Mouse (Mus musculus) midbrain, embryonic 15.5 days (tissue): Measurements from ENCODE around the gene Nupr1. TPM values are rescaled to one million over a fixed set of nuclear protein-coding genes. Genes with fewer than 3 reads are reported as not detected.

Experiments used
- ATAC-seq: fragments of 200-750 bp; cut with Nextera tagmentation; replicated peaks from 2 replicates; pipeline ENCODE4 v1.8.0; 2017; ENCODE audit warnings: moderate TSS enrichment
- H3K27ac ChIP-seq: fragments of 300-500 bp; sonication (generic); 2 replicates; pipeline ENCODE4 v1.5.1; 2015; ENCODE audit warnings: mild to moderate bottlenecking, inconsistent platforms
- H3K27me3 ChIP-seq: fragments of 300-500 bp; sonication (generic); replicated peaks from 2 replicates; pipeline ENCODE4 v1.6.1; 2015; ENCODE audit warnings: inconsistent platforms
- H3K36me3 ChIP-seq: fragments of 300-500 bp; sonication (generic); replicated peaks from 2 replicates; pipeline ENCODE4 v1.6.1; 2015; ENCODE audit warnings: inconsistent platforms
- H3K4me1 ChIP-seq: fragments of 300-500 bp; sonication (generic); 2 replicates; pipeline ENCODE4 v1.6.1; 2015; ENCODE audit warnings: inconsistent platforms
- H3K4me2 ChIP-seq: fragments of 300-500 bp; sonication (generic); 2 replicates; pipeline ENCODE4 v1.6.1; 2015; ENCODE audit warnings: inconsistent platforms, mild to moderate bottlenecking, moderate library complexity
- H3K4me3 ChIP-seq: fragments of 300-500 bp; sonication (generic); 2 replicates; pipeline ENCODE4 v1.5.1; 2015; ENCODE audit warnings: mild to moderate bottlenecking, inconsistent platforms
- H3K9ac ChIP-seq: fragments of 300-500 bp; sonication (generic); 2 replicates; pipeline ENCODE4 v1.6.1; 2015; ENCODE audit warnings: mild to moderate bottlenecking, inconsistent platforms
- H3K9me3 ChIP-seq: fragments of 300-500 bp; sonication (generic); 2 replicates; pipeline ENCODE4 v1.6.1; 2016; ENCODE audit warnings: inconsistent platforms
- WGBS: fragments of 180-500 bp; shearing (Covaris S2); methylation state at CpG from one replicate; pipeline ENCODE4 v1.1.7; 2015; ENCODE audit warnings: mixed read lengths; 5-methylcytosine and 5-hydroxymethylcytosine counted together
- microRNA-seq: library from miRNA; unstranded; fragments of <30 nt; microRNA quantifications from one replicate; pipeline ENCODE4, GENCODE M21; 2016
- polyA plus RNA-seq: library from polyadenylated mRNA; unstranded; fragments of >200 nt; fragmentation: Nextera tagmentation; extraction: Ambion mirVana; gene quantifications from 2 replicates; pipeline ENCODE4 v1.2.1, GENCODE M21; 2015

The Nupr1 gene
- polyA plus RNA-seq, 1 experiment from 2014 or later: 11.5 TPM

DNA sequence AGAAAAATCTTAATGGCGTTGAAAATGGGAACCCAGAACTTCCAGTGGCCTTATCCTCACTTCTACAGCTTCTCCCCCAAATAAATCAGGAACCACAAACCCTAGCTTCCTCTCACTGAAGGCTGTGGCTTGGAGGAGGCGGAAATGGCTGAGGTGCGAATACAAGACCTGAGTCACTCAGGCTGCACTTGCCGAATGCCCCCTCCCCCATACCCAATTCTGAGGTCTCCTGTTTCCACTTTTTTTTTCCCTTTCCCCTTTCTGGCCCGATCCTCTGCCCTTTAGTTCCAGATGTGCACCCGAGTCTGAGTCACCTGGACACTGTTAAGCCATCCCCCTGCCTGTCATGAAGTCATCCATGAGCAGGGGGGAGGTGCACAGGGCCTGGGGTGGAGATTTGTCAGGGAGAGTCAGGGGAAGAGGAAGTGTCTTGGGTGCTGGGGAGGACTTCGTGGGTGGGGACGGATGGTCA lies 46.1 kb downstream of the Nupr1 start, which contains the start of gene Apobr:
Gene Apobr (plus strand): TSS at position 437 of the 472 bp plus-strand sequence.
- peak within 1 kb of the TSS; percentile 63 for H3K4me2 ChIP-seq
- H3K27me3 ChIP-seq: peaks cover 13% of the 10 kb centered on the region; the same call in 1 of the 2 replicates
- peak within 1 kb of the TSS; percentile 92 for H3K27ac ChIP-seq
- no peaks in the 10 kb centered on the region for H3K9me3 ChIP-seq
- 83% methylated on average over 8 of the region's 8 CpGs for WGBS
- no peak within 1 kb of the TSS for H3K9ac ChIP-seq
- peak within 1 kb of the TSS; percentile 74 for H3K4me3 ChIP-seq
- peaks cover 16% of the 10 kb centered on the region for H3K4me1 ChIP-seq
- no peaks in the 10 kb centered on the region for H3K36me3 ChIP-seq
- ATAC-seq: no peak

DNA sequence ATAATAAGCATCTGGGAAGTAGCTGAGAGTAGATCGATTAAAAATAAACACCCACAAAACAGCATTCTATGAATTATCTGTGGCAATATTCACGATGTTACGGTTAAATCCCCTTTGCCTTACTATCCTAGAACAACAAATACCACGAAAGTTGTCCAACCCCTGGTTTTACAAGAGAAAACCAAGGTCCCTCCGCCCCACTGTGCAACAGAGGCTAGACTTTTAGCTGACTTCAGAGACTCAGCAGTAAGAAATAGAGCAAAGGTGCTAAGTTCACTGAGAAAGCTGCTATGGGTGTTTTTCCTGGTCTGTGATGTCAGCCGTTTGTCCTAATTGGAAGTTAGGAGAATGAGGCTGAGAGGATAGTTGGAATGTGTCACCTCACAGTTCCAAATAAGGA lies 46.9 kb downstream of the Nupr1 start:
- H3K4me3 ChIP-seq: peak overlapping the region; percentile 74
- ATAC-seq: no peak
- H3K4me2 ChIP-seq: peak overlapping the region; percentile 63
- H3K27me3 ChIP-seq: peaks cover 13% of the 10 kb centered on the region; the same call in 1 of the 2 replicates
- H3K27ac ChIP-seq: peak overlapping the region; percentile 92
- peaks cover 16% of the 10 kb centered on the region for H3K4me1 ChIP-seq
- 65% methylated on average over 6 of the region's 6 CpGs for WGBS
- H3K9me3 ChIP-seq: no peaks in the 10 kb centered on the region
- H3K9ac ChIP-seq: peak overlapping the region; percentile 21
- H3K36me3 ChIP-seq: no peaks in the 10 kb centered on the region

DNA sequence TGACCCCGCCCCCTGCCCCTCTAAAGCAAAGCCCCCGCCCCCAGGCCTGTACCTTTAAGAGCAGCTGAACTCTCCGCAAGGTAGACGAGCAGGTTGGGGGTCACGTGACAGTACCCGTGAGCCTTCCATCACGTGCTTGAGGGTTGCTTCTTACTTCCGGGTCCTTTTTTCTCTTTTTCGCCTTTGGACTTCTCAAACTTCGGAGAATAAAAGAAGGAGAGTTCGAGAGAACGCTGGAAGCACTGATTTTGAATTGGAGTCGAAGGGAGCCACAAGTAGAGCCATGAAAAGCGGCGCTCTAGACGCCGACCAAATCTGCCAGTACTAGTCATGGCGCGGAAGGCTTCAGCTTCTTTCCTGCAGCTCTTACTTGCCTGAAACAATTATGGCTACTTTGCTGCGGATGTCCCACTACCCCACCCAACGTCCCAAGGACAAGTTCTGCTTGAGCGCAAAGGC lies 47.4 kb downstream of the Nupr1 start:
- no peaks in the 10 kb centered on the region for H3K9me3 ChIP-seq
- peak overlapping the region; percentile 92 for H3K27ac ChIP-seq
- peak overlapping the region; percentile 74 for H3K4me3 ChIP-seq
- WGBS: 1% methylated on average over 22 of the region's 22 CpGs
- H3K27me3 ChIP-seq: peaks cover 13% of the 10 kb centered on the region; the same call in 1 of the 2 replicates
- peak overlapping the region; percentile 63 for H3K4me2 ChIP-seq
- ATAC-seq: peak; percentile 91
- peak overlapping the region; percentile 21 for H3K9ac ChIP-seq
- no peaks in the 10 kb centered on the region for H3K36me3 ChIP-seq
- H3K4me1 ChIP-seq: peaks cover 16% of the 10 kb centered on the region

DNA sequence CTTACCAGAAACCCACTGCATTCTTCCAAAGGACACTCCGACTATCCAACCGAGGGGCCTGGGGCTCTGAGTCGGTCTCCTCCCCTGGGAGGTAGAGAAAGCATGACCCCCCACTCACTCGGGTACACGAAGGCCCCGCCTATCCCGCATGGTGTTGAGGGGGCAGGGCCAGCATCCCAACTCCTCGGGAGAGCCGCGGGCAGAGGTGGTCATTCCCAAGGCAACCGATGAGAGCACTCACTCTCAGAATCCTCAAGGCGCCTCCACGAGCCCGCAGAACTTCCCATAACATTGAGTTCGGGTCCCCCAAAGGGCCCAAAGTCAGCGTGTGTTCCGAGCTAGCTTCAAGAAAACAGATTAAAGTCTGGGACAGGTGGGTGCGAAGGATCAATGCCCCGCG lies 47.9 kb downstream of the Nupr1 start:
- Histone ChIP-seq H3K27me3 (peaks cover 13% of the 10 kb centered on the region; the same call in 1 of the 2 replicates), H3K36me3 (no peaks in the 10 kb centered on the region), H3K4me3 (peak overlapping the region; percentile 74), H3K9me3 (no peaks in the 10 kb centered on the region), H3K4me2 (peak overlapping the region; percentile 63), H3K9ac (peak overlapping the region; percentile 21), H3K27ac (peak overlapping the region; percentile 92; the same call in 1 of the 2 replicates), H3K4me1 (peaks cover 16% of the 10 kb centered on the region)
- 2% methylated on average over 20 of the region's 20 CpGs for WGBS
- peak; percentile 74 for ATAC-seq

DNA sequence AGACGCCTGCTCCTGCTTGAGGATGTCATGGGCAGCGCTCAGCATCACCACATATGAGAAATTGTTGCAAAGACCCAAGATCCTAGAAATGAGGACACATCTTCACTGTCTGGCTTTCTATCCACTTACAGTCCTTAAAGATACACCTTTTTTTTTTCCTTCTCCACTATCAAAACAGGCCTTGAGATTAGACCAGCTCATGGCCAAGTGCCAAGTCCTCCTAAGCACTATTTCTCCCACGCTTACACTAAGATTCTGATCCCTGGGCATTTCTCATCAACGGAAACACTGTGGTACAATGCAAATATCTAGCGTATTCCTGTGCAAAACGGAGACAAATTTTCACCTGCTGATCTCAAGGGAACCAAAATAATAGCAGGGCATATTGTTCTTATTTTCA lies 49.0 kb downstream of the Nupr1 start:
- no peak for ATAC-seq
- Histone ChIP-seq H3K27me3 (peaks cover 10% of the 10 kb centered on the region; the same call in 1 of the 2 replicates), H3K4me2 (peak overlapping the region; percentile 20; the same call in 1 of the 2 replicates), H3K9ac (no peak overlapping the region), H3K4me1 (peaks cover 16% of the 10 kb centered on the region), H3K4me3 (no peak overlapping the region), H3K27ac (no peak overlapping the region), H3K9me3 (no peaks in the 10 kb centered on the region), H3K36me3 (no peaks in the 10 kb centered on the region)
- 87% methylated on average over 6 of the region's 6 CpGs for WGBS

DNA sequence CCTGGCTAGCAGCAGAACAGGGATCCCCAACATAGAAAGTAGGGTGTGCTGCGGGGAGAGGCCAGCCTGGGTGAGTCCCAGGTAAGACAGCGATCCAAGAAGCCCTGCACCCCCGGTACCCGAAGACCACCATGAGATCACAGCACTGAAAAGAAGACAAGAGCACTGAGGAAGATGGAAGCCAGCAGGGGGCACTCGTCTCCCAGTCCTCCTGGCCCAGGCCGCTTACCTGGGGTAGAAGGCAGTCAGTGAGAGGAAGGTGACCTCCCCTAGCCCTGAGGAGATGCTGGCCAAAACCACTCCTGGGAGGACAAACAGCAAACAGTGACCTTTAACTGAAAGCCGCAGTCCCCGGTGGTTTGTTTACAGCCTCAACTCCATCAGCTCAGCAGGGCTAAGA lies 51.5 kb downstream of the Nupr1 start:
- Histone ChIP-seq H3K4me2 (no peak overlapping the region), H3K36me3 (no peaks in the 10 kb centered on the region; the same call in 1 of the 2 replicates), H3K9ac (no peak overlapping the region), H3K4me3 (no peak overlapping the region), H3K9me3 (no peaks in the 10 kb centered on the region), H3K4me1 (peaks cover 16% of the 10 kb centered on the region), H3K27ac (no peak overlapping the region), H3K27me3 (no peaks in the 10 kb centered on the region)
- ATAC-seq: no peak
- 60% methylated on average over 8 of the region's 8 CpGs for WGBS

DNA sequence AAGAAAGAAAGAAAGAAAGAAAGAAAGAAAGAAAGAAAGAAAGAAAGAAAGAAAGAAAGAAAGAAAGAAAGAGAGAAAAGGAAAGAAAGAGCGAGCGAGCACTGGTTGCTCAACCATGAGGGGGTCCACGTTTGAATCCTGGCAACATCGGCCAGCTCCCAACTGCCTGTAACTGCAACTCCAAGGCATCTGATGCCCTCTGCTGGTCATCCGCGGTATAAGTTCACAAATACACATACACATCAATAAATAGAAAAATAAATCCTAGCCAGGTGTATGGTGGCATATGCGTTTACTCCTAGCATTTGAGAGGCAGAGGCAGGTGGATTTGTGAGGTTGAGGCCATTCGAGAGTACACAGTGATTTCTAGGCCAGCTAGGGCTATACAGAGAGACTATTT lies 53.7 kb downstream of the Nupr1 start:
- Histone ChIP-seq H3K4me2 (no peak overlapping the region), H3K9me3 (no peaks in the 10 kb centered on the region), H3K4me1 (peaks cover 10% of the 10 kb centered on the region), H3K36me3 (peaks cover 5% of the 10 kb centered on the region; the same call in 1 of the 2 replicates), H3K27me3 (no peaks in the 10 kb centered on the region), H3K27ac (no peak overlapping the region), H3K9ac (no peak overlapping the region), H3K4me3 (no peak overlapping the region)
- WGBS: 49% methylated on average over 8 of the region's 8 CpGs
- ATAC-seq: no peak

Small RNA genes lying within 50 kb of the gene (microRNA-seq; reads per million reads assigned to microRNA genes)
- gene Mir7059: 1.1 reads per million

Other genes starting within 250 kb of the Nupr1 start
- 2.2 and 2.6 TPM in 2 replicates for gene Nfatc2ip, start 234.1 kb downstream of the Nupr1 start, polyA plus RNA-seq
- 0.31 TPM in 1 of 2 replicates, not detected in the other for gene Cd19, start 216.0 kb downstream of the Nupr1 start, polyA plus RNA-seq
- 26.0 and 28.7 TPM in 2 replicates for gene Rabep2, start 202.1 kb downstream of the Nupr1 start, polyA plus RNA-seq
- 0.34 and 0.58 TPM in 2 replicates for gene Atp2a1, start 167.8 kb downstream of the Nupr1 start, polyA plus RNA-seq
- gene Sh2b1, start 155.4 kb downstream of the Nupr1 start, polyA plus RNA-seq: 84.3 and 87.0 TPM in 2 replicates
- 133 and 137 TPM in 2 replicates for gene Tufm, start 143.5 kb downstream of the Nupr1 start, polyA plus RNA-seq
- gene Atxn2l, start 127.4 kb downstream of the Nupr1 start, polyA plus RNA-seq: 75.9 and 83.6 TPM in 2 replicates
- 173 and 186 TPM in 2 replicates for gene Eif3c, start 64.5 kb downstream of the Nupr1 start, polyA plus RNA-seq
- gene Apobr, start 45.9 kb downstream of the Nupr1 start, polyA plus RNA-seq: 0.32 and 0.38 TPM in 2 replicates
- 34.1 and 35.6 TPM in 2 replicates for gene Cln3, start 45.0 kb downstream of the Nupr1 start, polyA plus RNA-seq
- not detected in 2 replicates for gene Il27, start 35.9 kb downstream of the Nupr1 start, polyA plus RNA-seq
- 62.3 and 72.4 TPM in 2 replicates for gene Sgf29, start 18.4 kb upstream of the Nupr1 start, polyA plus RNA-seq
- gene Sult1a1, start 45.6 kb upstream of the Nupr1 start, polyA plus RNA-seq: 8.3 and 8.9 TPM in 2 replicates
- 116 and 126 TPM in 2 replicates for gene Bola2, start 64.5 kb upstream of the Nupr1 start, polyA plus RNA-seq
- 18.3 and 20.9 TPM in 2 replicates for gene Slx1b, start 64.9 kb upstream of the Nupr1 start, polyA plus RNA-seq
- 119 and 127 TPM in 2 replicates for gene Coro1a, start 76.9 kb upstream of the Nupr1 start, polyA plus RNA-seq
- gene Mapk3, start 128.7 kb upstream of the Nupr1 start, polyA plus RNA-seq: 110 and 111 TPM in 2 replicates
- 2.2 and 2.3 TPM in 2 replicates for gene Gdpd3, start 135.5 kb upstream of the Nupr1 start, polyA plus RNA-seq
- gene Ypel3, start 146.1 kb upstream of the Nupr1 start, polyA plus RNA-seq: 201 and 224 TPM in 2 replicates
- gene Tbx6, start 150.6 kb upstream of the Nupr1 start, polyA plus RNA-seq: 0.37 and 0.57 TPM in 2 replicates
- gene Ppp4c, start 161.6 kb upstream of the Nupr1 start, polyA plus RNA-seq: 191 and 192 TPM in 2 replicates
- gene Fam57b, start 166.8 kb upstream of the Nupr1 start, polyA plus RNA-seq: 60.4 and 65.4 TPM in 2 replicates
- not detected in 2 replicates for gene 4930451I11Rik, start 200.8 kb upstream of the Nupr1 start, polyA plus RNA-seq
- 19.8 and 23.8 TPM in 2 replicates for gene Doc2a, start 216.6 kb upstream of the Nupr1 start, polyA plus RNA-seq
- gene Hirip3, start 231.1 kb upstream of the Nupr1 start, polyA plus RNA-seq: 16.7 and 22.8 TPM in 2 replicates
- gene Ino80e, start 231.5 kb upstream of the Nupr1 start, polyA plus RNA-seq: 94.4 and 100 TPM in 2 replicates